Mouse (Mus musculus) lung, postnatal 0 days (tissue): ENCODE results near the gene Tomm20. TPM values are rescaled to one million over a fixed set of nuclear protein-coding genes. Genes with fewer than 3 reads are reported as not detected.

ENCODE experiments used
- ATAC-seq: fragments of 200-750 bp; cut with Nextera tagmentation; 2 replicates; pipeline ENCODE4 v1.8.0; 2017; ENCODE audit warnings: moderate library complexity
- DNase-seq: peaks from one replicate; pipeline ENCODE4 v3.0.0-alpha.2; 2016; ENCODE audit warnings: low spot score
- H3K27ac ChIP-seq: fragments of 300-500 bp; sonication (generic); 2 replicates; pipeline ENCODE4 v1.5.1; 2014; ENCODE audit warnings: antibody characterized with exemption, mild to moderate bottlenecking, low read length, mixed read lengths
- H3K27me3 ChIP-seq: fragments of 300-500 bp; sonication (generic); replicated peaks from 2 replicates; pipeline ENCODE4 v1.6.1; 2014; ENCODE audit warnings: low read length, mixed read lengths; ENCODE audit not compliant: insufficient read depth
- H3K36me3 ChIP-seq: fragments of 300-500 bp; sonication (generic); 2 replicates; pipeline ENCODE4 v1.6.1; 2014; ENCODE audit warnings: low read length, mixed read lengths; ENCODE audit not compliant: insufficient read depth
- H3K4me1 ChIP-seq: fragments of 300-500 bp; sonication (generic); 2 replicates; pipeline ENCODE4 v1.6.1; 2014; ENCODE audit warnings: antibody characterized with exemption, low read depth, low read length, mixed read lengths; ENCODE audit not compliant: insufficient read depth
- H3K4me2 ChIP-seq: fragments of 300-500 bp; sonication (generic); replicated peaks from 2 replicates; pipeline ENCODE4 v1.6.1; 2014; ENCODE audit warnings: low read depth, mild to moderate bottlenecking, low read length, moderate library complexity, mixed read lengths
- H3K4me3 ChIP-seq: fragments of 300-500 bp; sonication (generic); 2 replicates; pipeline ENCODE4 v1.5.1; 2014; ENCODE audit warnings: low read depth, low read length
- H3K9ac ChIP-seq: fragments of 300-500 bp; sonication (generic); replicated peaks from 2 replicates; pipeline ENCODE4 v1.6.1; 2014; ENCODE audit warnings: low read depth, mild to moderate bottlenecking
- H3K9me3 ChIP-seq: fragments of 300-500 bp; sonication (generic); 2 replicates; pipeline ENCODE4 v1.6.1; 2016; ENCODE audit warnings: low read length, mixed read lengths
- CTCF ChIP-seq: IDR thresholded peaks from 2 replicates; pipeline ENCODE4 v1.5.1; 2016; ENCODE audit warnings: antibody characterized with exemption, mild to moderate bottlenecking
- EP300 ChIP-seq: IDR thresholded peaks from 2 replicates; pipeline ENCODE4 v1.6.1; 2016; ENCODE audit warnings: antibody characterized with exemption, mild to moderate bottlenecking, control low read depth
- WGBS: fragments of 180-500 bp; shearing (Covaris S2); extraction: QIAGEN DNeasy Blood & Tissue Kit; methylation state at CpG from one replicate; pipeline ENCODE4 v1.1.7; 2014; 5-methylcytosine and 5-hydroxymethylcytosine counted together
- polyA plus RNA-seq: library from polyadenylated mRNA; unstranded; fragments of >200 nt; fragmentation: Nextera tagmentation; extraction: Ambion mirVana; gene quantifications from 2 replicates; pipeline ENCODE4 v1.2.1, GENCODE M21; 2015

The Tomm20 gene
- polyA plus RNA-seq, 1 experiment from 2014 or later = 155 TPM

- no peak overlapping the region for H3K9ac ChIP-seq
- no peak overlapping the region for H3K27ac ChIP-seq
- H3K36me3 ChIP-seq = peaks cover 18% of the 10 kb centered on the region; the same call in 1 of the 2 replicates
- H3K9me3 ChIP-seq = no peaks in the 10 kb centered on the region
- no peak overlapping the region for H3K4me2 ChIP-seq
- H3K4me3 ChIP-seq = no peak overlapping the region
- DNase-seq (no peak), ATAC-seq (no peak)
- no peaks in the 10 kb centered on the region for H3K27me3 ChIP-seq
- WGBS = 67% methylated on average over 7 of the region's 7 CpGs
- TF ChIP-seq EP300 (no peak), CTCF (no peak)
- H3K4me1 ChIP-seq = peaks cover 7% of the 10 kb centered on the region
Measured at GRCm38 (mm10) chr8:126946444-126946843, 800 bp upstream of the Tomm20 start.

- ATAC-seq (peak; percentile 72), DNase-seq (peak; percentile 68)
- peak overlapping the region; percentile 59 for H3K4me3 ChIP-seq
- 0% methylated on average over 42 of the region's 46 CpGs for WGBS
- no peaks in the 10 kb centered on the region for H3K27me3 ChIP-seq
- peak overlapping the region; percentile 87 for H3K4me2 ChIP-seq
- H3K36me3 ChIP-seq = peaks cover 6% of the 10 kb centered on the region; the same call in 1 of the 2 replicates
- peaks cover 7% of the 10 kb centered on the region for H3K4me1 ChIP-seq
- no peaks in the 10 kb centered on the region for H3K9me3 ChIP-seq
- no peak for TF ChIP-seq EP300
- no peak for TF ChIP-seq CTCF
- H3K27ac ChIP-seq = peak overlapping the region; percentile 89
- peak overlapping the region; percentile 88 for H3K9ac ChIP-seq
Measured at GRCm38 (mm10) chr8:126944781-126945691, 608 bp downstream of the Tomm20 start.

GRCm38 (mm10) chr8:126943565-126943964, 2.1 kb downstream of the Tomm20 start:
- WGBS = 85% methylated on average over 7 of the region's 7 CpGs
- H3K27me3 ChIP-seq = no peaks in the 10 kb centered on the region
- ATAC-seq (no peak), DNase-seq (no peak)
- 0 out of 2 replicates have a peak, but pooled peaks cover 3% of the 10 kb centered on the region for H3K36me3 ChIP-seq
- H3K9me3 ChIP-seq = no peaks in the 10 kb centered on the region
- TF ChIP-seq EP300 (no peak), CTCF (no peak)
- H3K4me1 ChIP-seq = peaks cover 7% of the 10 kb centered on the region
- H3K9ac ChIP-seq = no peak overlapping the region
- 0 out of 2 replicates have a peak overlapping the region, but pooled peaks have one; percentile 87 for H3K4me2 ChIP-seq
- H3K4me3 ChIP-seq = no peak overlapping the region
- no peak overlapping the region for H3K27ac ChIP-seq

- TF ChIP-seq EP300 = no peak
- no peak for TF ChIP-seq CTCF
- DNase-seq (no peak), ATAC-seq (no peak)
- H3K36me3 ChIP-seq = peaks cover 19% of the 10 kb centered on the region; the same call in 1 of the 2 replicates
- WGBS = 88% methylated on average over 3 of the region's 3 CpGs
- no peak overlapping the region for H3K4me2 ChIP-seq
- no peak overlapping the region for H3K4me3 ChIP-seq
- H3K4me1 ChIP-seq = no peaks in the 10 kb centered on the region
- no peak overlapping the region for H3K27ac ChIP-seq
- no peaks in the 10 kb centered on the region for H3K9me3 ChIP-seq
- H3K9ac ChIP-seq = no peak overlapping the region
- H3K27me3 ChIP-seq = no peaks in the 10 kb centered on the region
Measured at GRCm38 (mm10) chr8:126937337-126937736, 8.3 kb downstream of the Tomm20 start.

GRCm38 (mm10) chr8:126935932-126936331, 9.7 kb downstream of the Tomm20 start:
- ATAC-seq = no peak

GRCm38 (mm10) chr8:126935387-126935786, 10.3 kb downstream of the Tomm20 start:
- no peak for TF ChIP-seq EP300
- no peak for TF ChIP-seq CTCF
- WGBS = 91% methylated on average over 2 of the region's 2 CpGs
- no peak overlapping the region for H3K27ac ChIP-seq
- H3K4me2 ChIP-seq = no peak overlapping the region
- H3K9me3 ChIP-seq = no peaks in the 10 kb centered on the region
- no peak overlapping the region for H3K9ac ChIP-seq
- no peak for ATAC-seq
- no peak for DNase-seq
- no peak overlapping the region for H3K4me3 ChIP-seq
- H3K27me3 ChIP-seq = no peaks in the 10 kb centered on the region
- no peaks in the 10 kb centered on the region for H3K4me1 ChIP-seq
- H3K36me3 ChIP-seq = peaks cover 19% of the 10 kb centered on the region; the same call in 1 of the 2 replicates

More at GRCm38 (mm10) chr8:126935932-126936331, 9.7 kb downstream of the Tomm20 start:
- Histone ChIP-seq H3K9ac (no peak overlapping the region), H3K27me3 (no peaks in the 10 kb centered on the region), H3K36me3 (peaks cover 19% of the 10 kb centered on the region; the same call in 1 of the 2 replicates), H3K9me3 (no peaks in the 10 kb centered on the region), H3K27ac (no peak overlapping the region), H3K4me2 (no peak overlapping the region), H3K4me1 (no peaks in the 10 kb centered on the region), H3K4me3 (no peak overlapping the region)
- peak; percentile 75 for TF ChIP-seq CTCF
- no peak for TF ChIP-seq EP300
- peak; percentile 67 for DNase-seq
